Mouse (Mus musculus) spleen, adult 2 months (tissue): ENCODE measurements around the gene Ankfn1.

ENCODE experiments used
- CTCF ChIP-seq: fragments of 200-500 bp; IDR thresholded peaks from 2 replicates; pipeline ENCODE4 v1.5.1; 2011; ENCODE audit warnings: mild to moderate bottlenecking, inconsistent platforms; ENCODE audit not compliant: insufficient read depth, insufficient read length, insufficient replicate concordance; ENCODE audit errors: extremely low read depth
- POLR2A ChIP-seq: fragments of 200-500 bp; IDR thresholded peaks from 2 replicates; pipeline ENCODE4 v1.6.1; 2011; ENCODE audit warnings: low read depth, low read length, inconsistent platforms

DNA sequence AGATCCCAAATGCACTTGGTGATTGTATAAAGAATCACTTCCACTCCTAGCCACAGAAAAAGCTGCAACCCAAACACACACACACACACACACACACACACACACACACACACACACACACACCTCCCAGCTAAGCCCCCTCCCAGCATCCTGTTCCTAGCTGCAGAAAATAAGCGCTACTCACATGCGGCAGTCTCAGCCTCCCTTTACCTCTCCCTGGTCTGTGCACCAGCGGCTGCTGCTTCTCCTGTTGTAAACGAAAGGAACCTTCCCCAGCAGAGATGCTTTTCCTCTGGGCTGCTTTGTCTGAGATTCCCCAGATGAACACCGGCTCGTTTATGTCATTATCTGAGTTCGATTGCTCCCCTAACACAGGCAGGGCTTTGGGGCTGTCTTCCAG, at the start of gene Ankfn1:
- TF ChIP-seq POLR2A: no peak
- TF ChIP-seq CTCF: no peak
